Mouse (Mus musculus) CH12.LX (cell line): ENCODE measurements around the gene Recql5. TPM values are rescaled to one million over a fixed set of nuclear protein-coding genes. Genes with fewer than 3 reads are reported as not detected.

Source experiments
- DNase-seq: peaks from one replicate; pipeline ENCODE4 v3.0.0-alpha.2; 2013; ENCODE audit errors: extremely low read depth
- H3K27ac ChIP-seq: 2 replicates; pipeline ENCODE4 v1.5.1; 2012; ENCODE audit warnings: low read depth, mild to moderate bottlenecking, control low read depth, moderate library complexity; ENCODE audit not compliant: insufficient read depth
- H3K27me3 ChIP-seq: replicated peaks from 2 replicates; pipeline ENCODE3; 2012; ENCODE audit warnings: inconsistent platforms
- H3K36me3 ChIP-seq, 2 experiments: replicated peaks in 1 of 2; 2 replicates each; pipeline versions ENCODE3 to v1.6.1; 2012; ENCODE audit warnings: inconsistent platforms in 1 of 2, low read length in 1 of 2, mild to moderate bottlenecking in 1 of 2, mixed read lengths in 1 of 2, moderate library complexity in 1 of 2; ENCODE audit not compliant: control insufficient read depth in 1 of 2, insufficient read depth in 1 of 2
- H3K4me1 ChIP-seq, 2 experiments: 2 replicates each; pipeline ENCODE4 v1.6.1; 2012; ENCODE audit warnings: inconsistent platforms in 1 of 2, moderate library complexity in 1 of 2; ENCODE audit not compliant: insufficient read depth in 2 of 2, control insufficient read depth in 1 of 2
- H3K4me2 ChIP-seq: 2 replicates; pipeline ENCODE4 v1.6.1; 2012; ENCODE audit warnings: low read depth, mild to moderate bottlenecking, control low read depth; ENCODE audit not compliant: poor library complexity, insufficient read depth, severe bottlenecking
- H3K4me3 ChIP-seq, 3 experiments: fragments of 150-350 bp in 1 of 3; sonication (generic) in 1 of 3; replicated peaks in 1 of 3; 2 replicates each; pipeline versions ENCODE3 to v1.5.1; 2011 to 2012; ENCODE audit warnings: low read depth in 2 of 3, low read length in 2 of 3, mild to moderate bottlenecking in 2 of 3, moderate library complexity in 2 of 3, control low read depth in 1 of 3, improper control_type of control experiment in 1 of 3, inconsistent platforms in 1 of 3, mixed read lengths in 1 of 3; ENCODE audit not compliant: poor library complexity in 1 of 3
- H3K79me2 ChIP-seq: replicated peaks from 2 replicates; pipeline ENCODE4 v1.6.1; 2012; ENCODE audit warnings: mild to moderate bottlenecking, moderate library complexity; ENCODE audit not compliant: control insufficient read depth, poor library complexity, insufficient read depth, severe bottlenecking; ENCODE audit errors: extremely low read depth
- H3K9ac ChIP-seq: 2 replicates; pipeline ENCODE4 v1.6.1; 2012; ENCODE audit warnings: low read depth, mild to moderate bottlenecking, control low read depth, moderate library complexity; ENCODE audit not compliant: insufficient read depth
- H3K9me3 ChIP-seq: replicated peaks from 2 replicates; pipeline ENCODE3; 2012; ENCODE audit warnings: low read length, inconsistent platforms, mixed read lengths
- BHLHE40 ChIP-seq: IDR thresholded peaks from 2 replicates; pipeline ENCODE4 v1.6.1; 2011; ENCODE audit warnings: mild to moderate bottlenecking, low read depth, low read length, improper control_type of control experiment
- ELF1 ChIP-seq: IDR thresholded peaks from 2 replicates; pipeline ENCODE4 v1.6.1; 2014; ENCODE audit warnings: low read depth, mild to moderate bottlenecking, inconsistent platforms, low read length, improper control_type of control experiment
- ETS1 ChIP-seq: conservative IDR thresholded peaks from 2 replicates; pipeline ENCODE4 v1.6.1; 2012; ENCODE audit warnings: low read depth, mild to moderate bottlenecking, inconsistent platforms, low read length, improper control_type of control experiment, moderate library complexity
- MAX ChIP-seq: IDR thresholded peaks from 2 replicates; pipeline ENCODE4 v1.6.1; 2011; ENCODE audit warnings: low read length, improper control_type of control experiment
- MXI1 ChIP-seq: IDR thresholded peaks from 2 replicates; pipeline ENCODE4 v1.6.1; 2011; ENCODE audit warnings: mild to moderate bottlenecking, low read depth, low read length, improper control_type of control experiment
- NELFE ChIP-seq: IDR thresholded peaks from 2 replicates; pipeline ENCODE4 v1.6.1; 2011; ENCODE audit warnings: low read depth, low read length, improper control_type of control experiment
- PAX5 ChIP-seq: IDR thresholded peaks from 2 replicates; pipeline ENCODE4 v1.6.1; 2012; ENCODE audit warnings: low read length, inconsistent platforms, mixed read lengths
- POLR2AphosphoS2 ChIP-seq: IDR thresholded peaks from 2 replicates; pipeline ENCODE4 v1.6.1; 2011; ENCODE audit warnings: low read depth, low read length, improper control_type of control experiment
- SIN3A ChIP-seq: IDR thresholded peaks from 2 replicates; pipeline ENCODE4 v1.6.1; 2012; ENCODE audit warnings: low read length, improper control_type of control experiment, inconsistent platforms
- SMC3 ChIP-seq: IDR thresholded peaks from 2 replicates; pipeline ENCODE4 v1.6.1; 2011; ENCODE audit warnings: low read depth, low read length, improper control_type of control experiment
- USF1 ChIP-seq: IDR thresholded peaks from 2 replicates; pipeline ENCODE4 v1.6.1; 2014; ENCODE audit warnings: low read depth, mild to moderate bottlenecking, inconsistent platforms, low read length, improper control_type of control experiment
- USF2 ChIP-seq: conservative IDR thresholded peaks from 2 replicates; pipeline ENCODE4 v1.6.1; 2011; ENCODE audit warnings: low read depth, low read length, improper control_type of control experiment
- ZKSCAN1 ChIP-seq: IDR thresholded peaks from 2 replicates; pipeline ENCODE4 v1.6.1; 2012; ENCODE audit warnings: low read depth, inconsistent platforms, low read length, improper control_type of control experiment, borderline replicate concordance
- ZNF384 ChIP-seq: IDR thresholded peaks from 2 replicates; pipeline ENCODE4 v1.6.1; 2012; ENCODE audit warnings: low read depth, low read length, improper control_type of control experiment, inconsistent platforms
- dilution Hi-C: fragments of 300-500 bp; cut with MboI; formaldehyde crosslinking; loops from 2 replicates; pipeline ENCODE4 v1.14.3; 2020; ENCODE audit warnings: low sequenced_read_pairs; ENCODE audit not compliant: extremely low pct_unique_long_range_greater_than_20kb, extremely low pct_ligation_motif_present
- in situ Hi-C: fragments of 300-500 bp; cut with MboI; formaldehyde crosslinking; loops from 3 replicates; pipeline ENCODE4 v1.14.3; 2019; ENCODE audit warnings: low sequenced_read_pairs, low pct_ligation_motif_present, low pct_unique_long_range_greater_than_20kb, mixed read lengths
- polyA plus RNA-seq: library from polyadenylated mRNA; unstranded; fragments of >175 nt; gene quantifications from 2 replicates; pipeline ENCODE4 v1.2.1, GENCODE M21; 2012; ENCODE audit warnings: low read depth; ENCODE audit not compliant: insufficient read length
- total RNA-seq, 2 experiments: library from RNA; depleted of rRNA; stranded (reverse); fragments of 300-350 nt in 1 of 2; fragments of >200 nt in 1 of 2; gene quantifications; 2 replicates each; pipeline ENCODE4 v1.2.3; 2012 to 2014

The Recql5 gene
- total and polyA plus RNA-seq, 3 experiments = 21.8 to 43.3 (median 31.0) TPM

DNA sequence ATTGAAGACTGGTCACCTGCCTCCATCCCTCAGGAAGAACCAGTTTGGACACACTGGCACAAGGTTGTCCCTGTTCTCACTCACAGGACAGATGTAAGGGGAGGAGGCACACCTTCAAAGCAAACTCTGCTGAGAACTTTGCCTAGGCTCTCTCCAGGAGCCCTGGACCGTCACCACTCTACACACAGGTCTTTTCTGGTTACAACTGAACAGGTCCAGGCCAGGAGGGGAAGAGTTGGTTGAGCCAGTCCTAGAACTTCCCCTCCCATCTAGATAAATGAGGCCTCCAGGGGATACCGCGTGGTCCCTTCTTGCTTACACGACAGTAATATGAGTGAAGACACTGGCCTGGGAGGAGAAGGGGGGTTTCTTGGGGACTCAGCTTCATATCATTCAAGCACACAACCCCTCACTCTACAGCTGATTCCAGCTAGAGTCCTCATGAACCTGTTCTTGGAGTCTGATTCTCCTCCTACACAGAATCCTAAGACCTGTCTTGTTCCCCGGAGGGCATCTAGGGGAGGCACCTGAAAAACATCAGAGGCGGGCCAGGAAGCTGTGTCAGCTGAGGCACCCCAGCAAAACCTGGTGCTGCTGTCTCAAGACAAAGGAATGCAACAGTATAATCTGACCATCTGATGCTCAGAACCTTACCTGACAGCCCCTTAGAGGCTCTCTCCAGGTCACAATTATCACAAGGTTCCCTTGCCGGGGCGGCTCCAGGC lies 28.9 kb downstream of the Recql5 start:
- H3K27ac ChIP-seq = peak overlapping the region; percentile 47
- TF ChIP-seq MXI1 = peak; percentile 6; the same call in 1 of the 2 replicates
- TF ChIP-seq POLR2AphosphoS2 = no peak
- 0 out of 2 replicates have a peak, but pooled peaks have one; percentile 25 for TF ChIP-seq ETS1
- TF ChIP-seq MAX = peak; percentile 11; the same call in 1 of the 2 replicates
- TF ChIP-seq SIN3A = 0 out of 2 replicates have a peak, but pooled peaks have one; percentile 8
- TF ChIP-seq, all 38 proteins: peak for 4
- peaks cover 31 to 78% of the 10 kb centered on the region in 2 experiments for H3K4me1 ChIP-seq
- H3K4me2 ChIP-seq = peak overlapping the region; percentile 14
- H3K79me2 ChIP-seq = no peaks in the 10 kb centered on the region
- in situ Hi-C loops = no loop called here
- H3K9ac ChIP-seq = no peak overlapping the region
- DNase-seq = peak; percentile 81
- peaks cover 10 to 69% of the 10 kb centered on the region in 2 experiments for H3K36me3 ChIP-seq
- dilution Hi-C loops = no loop called here
- H3K27me3 ChIP-seq = no peaks in the 10 kb centered on the region
- no peaks in the 10 kb centered on the region for H3K9me3 ChIP-seq
- H3K4me3 ChIP-seq = peak overlapping the region in 2 of 3 experiments; percentile 16 to 22

DNA sequence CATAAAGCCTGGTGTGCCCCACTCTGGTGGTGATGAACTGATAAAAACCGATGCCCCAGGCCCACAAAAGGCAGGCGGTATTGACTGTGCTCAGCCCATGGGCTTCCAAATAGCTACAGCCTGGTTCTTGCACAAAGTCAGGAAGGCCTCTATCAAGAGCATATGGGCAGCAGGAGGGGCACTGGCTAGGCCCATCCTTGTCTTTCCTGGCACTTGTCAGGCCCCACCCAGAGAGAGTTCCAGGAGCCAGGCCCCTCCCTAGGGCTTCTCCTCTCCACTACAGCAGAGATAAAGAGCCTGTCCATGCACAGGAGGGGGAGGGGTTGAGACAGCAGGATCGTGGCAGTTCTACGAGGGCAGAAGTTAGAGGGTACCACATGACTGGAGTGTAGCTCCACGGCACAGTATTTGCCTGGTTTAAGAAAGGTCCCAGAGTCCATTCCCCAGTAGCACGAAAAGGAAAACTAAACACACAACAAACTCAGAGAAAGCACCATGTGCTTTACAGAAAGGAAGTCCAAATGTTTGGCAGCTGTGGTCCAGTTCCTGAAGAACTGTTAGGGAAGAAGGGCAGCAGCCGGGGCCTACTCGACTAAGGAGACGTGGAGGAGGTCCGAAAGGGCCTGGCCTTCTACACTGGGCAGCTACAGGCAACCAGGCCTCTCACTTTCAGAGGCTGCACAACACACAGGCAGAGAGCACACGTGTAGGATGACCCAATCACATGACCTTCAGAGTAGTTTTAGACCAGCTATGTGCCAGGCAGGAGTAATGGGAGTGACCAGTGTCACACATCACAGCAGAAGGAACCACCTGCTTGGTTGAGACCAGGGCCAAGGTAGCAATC lies 29.7 kb downstream of the Recql5 start:
- TF ChIP-seq ETS1 = no peak
- 0 out of 2 replicates have a peak, but pooled peaks have one; percentile 12 for TF ChIP-seq SIN3A
- TF ChIP-seq MXI1 = peak; percentile 27; the same call in 1 of the 2 replicates
- no peak for TF ChIP-seq ZNF384
- no peak for TF ChIP-seq NELFE
- TF ChIP-seq ELF1 = no peak
- TF ChIP-seq USF2 = peak; percentile 34
- no peak for TF ChIP-seq PAX5
- peak; percentile 28; the same call in 1 of the 2 replicates for TF ChIP-seq USF1
- no peak for TF ChIP-seq SMC3
- peak; percentile 71 for TF ChIP-seq BHLHE40
- no peak for TF ChIP-seq ZKSCAN1
- Histone ChIP-seq H3K9ac (no peak overlapping the region), H3K79me2 (no peaks in the 10 kb centered on the region), H3K9me3 (no peaks in the 10 kb centered on the region), H3K4me1 (peaks cover 31 to 85% of the 10 kb centered on the region in 2 experiments), H3K4me2 (no peak overlapping the region), H3K36me3 (peaks cover 6 to 65% of the 10 kb centered on the region in 2 experiments), H3K27ac (peak overlapping the region; percentile 28; the same call in 1 of the 2 replicates), H3K4me3 (peak overlapping the region in 1 of 3 experiments; percentile 12), H3K27me3 (no peaks in the 10 kb centered on the region)
- DNase-seq = no peak
- dilution Hi-C loops (no loop called here), in situ Hi-C loops (no loop called here)
